Mouse (Mus musculus): ENCODE measurements around the gene Spata21.

The Spata21 gene

DNA sequence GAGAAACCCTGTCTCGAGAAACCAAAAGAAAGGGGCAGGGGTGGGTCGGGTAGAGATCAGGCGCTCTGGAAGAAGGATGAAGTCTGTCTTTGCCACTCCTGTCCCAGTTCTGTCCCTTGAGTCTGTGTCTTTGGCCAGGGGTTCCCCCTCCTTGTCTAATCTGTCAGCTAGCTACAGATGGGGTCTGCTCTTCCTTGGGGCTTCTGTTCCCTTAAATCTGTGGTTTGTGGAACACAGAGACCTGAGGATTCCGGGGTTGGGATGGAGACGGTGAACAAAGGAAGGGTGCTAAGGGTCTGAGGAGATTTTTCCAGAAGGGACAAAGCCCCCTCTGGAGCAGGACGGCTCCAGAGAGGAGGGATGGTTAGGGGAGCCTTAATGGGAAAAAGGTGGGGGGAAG, at the start of gene Spata21:
TSS of gene Spata21 (plus strand) at position 301 of the 400 bp plus-strand sequence.
- DNase-seq, result no peak

DNA sequence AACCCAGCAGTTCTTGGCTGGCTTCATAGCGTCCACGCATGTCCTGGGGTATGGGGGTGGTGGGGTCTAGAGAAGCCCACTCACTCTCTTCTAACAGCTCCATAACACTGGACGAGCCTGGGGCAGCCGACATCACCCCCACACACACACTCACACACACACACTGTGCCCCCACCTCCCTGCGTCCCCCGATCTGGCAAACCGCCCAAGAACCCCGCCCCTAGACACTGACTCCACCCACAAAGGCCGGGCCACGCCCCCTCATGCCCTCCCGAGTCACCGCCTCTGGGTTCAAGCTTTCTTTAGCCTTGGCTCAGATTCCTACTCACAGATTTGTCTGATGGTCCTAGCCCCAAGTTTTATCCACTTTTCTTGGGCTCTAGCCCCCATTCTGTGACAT, 47.0 kb upstream of the Spata21 start:
- no peak for DNase-seq

DNA sequence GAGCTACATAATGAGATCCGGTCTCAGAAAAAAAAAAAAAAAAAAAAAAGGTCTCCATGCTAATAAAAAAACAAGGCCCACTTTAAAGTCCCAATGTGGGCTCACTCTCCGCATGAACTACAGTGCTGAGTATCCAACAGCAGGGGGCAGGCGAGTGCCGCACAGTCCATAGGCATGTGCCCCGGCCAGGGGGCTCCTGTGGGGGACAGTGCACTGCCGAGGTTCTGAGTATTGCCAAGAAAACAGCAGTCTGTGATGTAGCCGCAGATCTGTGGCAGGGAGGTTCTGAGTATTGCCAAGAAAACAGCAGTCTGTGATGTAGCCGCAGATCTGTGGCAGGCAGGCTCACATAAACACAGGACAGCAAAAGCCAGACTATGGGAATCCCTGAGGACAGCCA, 43.3 kb upstream of the Spata21 start:
- DNase-seq, result peak; percentile 40

GRCm38 (mm10) chr4:141048810-141049475, 39.2 kb upstream of the Spata21 start:
- DNase-seq, result peak; percentile 31

GRCm38 (mm10) chr4:141049476-141049835, 38.7 kb upstream of the Spata21 start:
- peak; percentile 30 for DNase-seq

DNA sequence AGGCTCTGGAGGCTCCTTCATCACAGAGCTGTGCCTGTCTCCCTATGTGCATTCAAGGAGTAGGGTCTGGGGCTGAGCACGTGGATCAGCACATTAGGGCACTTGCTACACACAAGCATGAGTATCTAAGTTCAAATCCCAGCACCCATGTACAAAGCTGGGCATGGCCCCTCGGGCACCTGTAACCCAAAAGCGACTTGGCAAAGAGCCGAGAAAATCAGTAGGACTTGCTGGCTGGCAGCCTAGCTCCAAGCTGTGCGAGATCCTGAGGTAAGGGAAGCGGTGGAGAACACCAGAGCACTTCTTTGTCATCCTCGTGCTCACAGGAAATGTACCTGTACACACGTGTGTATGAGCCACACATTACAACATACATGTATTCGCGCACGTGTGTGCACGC, 35.7 kb upstream of the Spata21 start:
- no peak for DNase-seq

GRCm38 (mm10) chr4:141053138-141053537, 35.0 kb upstream of the Spata21 start:
- no peak for DNase-seq

GRCm38 (mm10) chr4:141053568-141054161, 34.5 kb upstream of the Spata21 start:
- DNase-seq, result peak; percentile 83

DNA sequence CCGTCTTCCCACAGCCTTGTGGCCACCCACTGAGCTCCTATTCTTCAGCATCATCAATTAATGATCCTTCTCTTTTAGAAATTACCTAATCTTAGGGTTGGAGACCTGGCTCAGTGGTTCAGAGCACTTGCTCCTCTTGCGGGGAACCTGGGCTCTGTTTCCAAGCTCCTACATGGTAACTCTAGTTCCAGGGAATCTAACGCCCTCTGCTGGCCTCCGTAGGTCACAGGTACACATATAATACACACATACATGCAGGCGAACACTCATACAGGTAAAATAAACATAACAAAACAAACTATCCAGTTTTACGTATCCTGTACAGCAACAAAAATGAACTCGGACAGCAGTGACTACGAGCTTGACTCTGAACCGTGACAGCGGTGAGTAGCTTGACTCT, 31.2 kb upstream of the Spata21 start:
- DNase-seq, result no peak

DNA sequence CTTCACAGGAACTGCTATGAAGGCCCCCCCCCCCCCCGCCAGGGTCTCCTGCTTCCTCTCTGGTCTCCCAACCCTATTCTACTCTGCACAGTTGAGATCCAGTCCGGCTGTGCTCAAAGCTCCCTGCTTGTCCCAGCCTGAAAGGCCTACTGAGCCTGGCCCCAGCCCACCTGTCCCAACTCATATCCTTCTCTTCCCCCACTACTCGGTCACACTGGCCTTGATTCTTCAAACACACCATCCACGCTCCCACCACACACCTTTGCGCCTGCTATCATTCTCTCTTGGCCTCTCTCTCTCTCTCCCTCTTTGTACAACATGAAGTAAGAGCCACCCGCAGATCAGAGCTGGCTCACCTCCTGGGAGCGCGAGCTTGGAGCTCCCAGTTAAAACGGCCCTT, 29.3 kb upstream of the Spata21 start:
- no peak for DNase-seq

- DNase-seq, result no peak
Measured at GRCm38 (mm10) chr4:141059616-141060425, 28.3 kb upstream of the Spata21 start.

- DNase-seq, result peak; percentile 97
Measured at GRCm38 (mm10) chr4:141060426-141061301, 27.5 kb upstream of the Spata21 start, which contains the start of gene Crocc. Gene Crocc, minus strand, starts transcription at chr4:141060550.

DNA sequence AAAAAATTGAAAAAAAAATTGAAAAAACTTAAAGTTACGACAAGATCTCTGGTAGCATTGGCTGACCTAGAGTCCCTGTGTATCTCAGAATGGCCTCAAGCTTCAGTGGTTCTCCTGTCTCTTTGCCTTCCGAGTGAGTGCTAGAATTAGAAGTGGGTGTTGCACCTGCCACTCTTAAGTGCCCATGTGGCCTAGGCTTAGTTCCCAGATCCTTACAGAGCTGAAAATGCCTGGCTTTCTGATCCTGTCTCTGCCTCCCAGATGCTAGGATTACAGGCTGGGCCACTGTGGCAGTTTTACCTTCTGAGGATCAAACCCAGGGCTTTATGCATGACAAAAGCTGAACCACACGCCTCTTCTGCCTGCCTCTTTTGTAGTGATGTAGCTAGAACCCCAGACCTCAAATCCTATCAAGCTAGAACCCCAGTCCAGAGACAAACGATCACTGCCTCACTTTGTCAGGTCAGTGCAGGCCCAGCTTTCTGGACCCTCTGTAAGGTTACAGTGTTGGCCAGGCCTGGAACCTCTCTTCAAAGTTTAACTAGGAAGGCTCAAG, 24.0 kb upstream of the Spata21 start:
- no peak for DNase-seq

GRCm38 (mm10) chr4:141065123-141065522, 23.0 kb upstream of the Spata21 start:
- peak; percentile 75 for DNase-seq

GRCm38 (mm10) chr4:141066709-141067515, 21.2 kb upstream of the Spata21 start:
- no peak for DNase-seq

- DNase-seq, result no peak
Measured at GRCm38 (mm10) chr4:141067516-141068046, 20.6 kb upstream of the Spata21 start.

- DNase-seq, result no peak
Measured at GRCm38 (mm10) chr4:141068655-141069054, 19.5 kb upstream of the Spata21 start.

DNA sequence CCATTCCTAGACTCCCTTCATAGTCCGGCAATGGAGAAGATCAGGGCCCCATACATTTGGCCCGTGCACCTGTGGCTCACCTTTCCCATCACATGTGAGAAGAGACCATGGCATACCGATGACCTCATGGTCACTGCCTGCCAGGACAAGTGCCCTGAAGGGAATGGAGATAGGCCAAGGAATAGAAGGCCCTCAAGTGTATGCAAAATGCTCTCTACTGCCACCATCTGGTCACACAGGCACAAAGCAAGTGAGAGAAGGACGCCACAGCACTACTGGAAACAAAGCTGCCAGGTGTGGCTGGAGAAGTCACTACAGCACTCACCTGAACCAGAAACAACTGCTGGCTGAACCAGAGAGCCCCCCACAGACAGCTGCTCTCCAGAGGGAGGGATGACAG, 18.4 kb upstream of the Spata21 start:
- peak; percentile 32 for DNase-seq

DNA sequence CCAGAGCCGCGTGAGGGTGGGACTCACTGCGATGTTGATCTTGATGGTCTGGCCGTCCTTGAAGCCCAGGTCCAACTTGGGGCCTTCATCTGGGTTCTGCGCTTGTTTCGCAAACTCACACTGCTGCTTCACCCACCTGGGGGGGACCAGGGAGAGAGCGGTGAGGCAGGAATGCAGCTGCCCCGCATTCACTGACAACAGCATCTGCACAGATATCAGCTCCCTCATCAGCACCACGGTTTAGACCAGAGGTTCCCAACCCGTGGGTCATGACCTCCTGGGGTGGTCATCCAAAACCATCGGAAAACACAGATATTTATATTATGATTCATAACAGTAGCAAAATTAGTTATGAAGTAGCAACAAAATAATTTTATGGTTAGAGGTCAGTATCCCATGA, 15.6 kb upstream of the Spata21 start:
- no peak for DNase-seq

DNA sequence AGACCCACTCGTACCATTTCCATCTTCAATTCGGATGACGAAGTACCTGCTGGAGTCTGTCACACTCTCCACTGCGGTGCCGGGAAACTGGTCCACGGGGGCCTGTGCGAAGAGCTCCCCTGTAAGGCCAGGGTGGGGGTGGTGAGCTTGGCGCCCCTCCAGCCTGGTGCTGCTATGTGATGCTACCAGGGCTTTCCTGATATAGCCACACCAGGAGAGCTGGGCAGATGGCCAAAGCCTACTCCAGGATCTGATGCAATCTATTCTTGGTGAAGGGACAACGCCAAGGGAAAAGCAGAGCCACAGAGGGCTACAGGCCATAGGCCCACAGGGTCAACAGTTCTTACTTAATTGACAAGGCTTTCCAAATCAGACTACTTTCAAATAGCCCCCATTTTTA, 14.5 kb upstream of the Spata21 start:
- peak; percentile 75 for DNase-seq

GRCm38 (mm10) chr4:141074109-141074508, 14.0 kb upstream of the Spata21 start:
- DNase-seq, result no peak
